Mouse (Mus musculus) cerebellum, adult 2 months (tissue): ENCODE results near the gene Cnnm4.

ENCODE experiments used
- CTCF ChIP-seq: fragments of 200-500 bp; IDR thresholded peaks from 2 replicates; pipeline ENCODE4 v1.5.1; 2011; ENCODE audit warnings: low read depth, mild to moderate bottlenecking, control low read depth, low read length, moderate library complexity, borderline replicate concordance; ENCODE audit not compliant: insufficient read depth
- POLR2A ChIP-seq: fragments of 200-500 bp; IDR thresholded peaks from 2 replicates; pipeline ENCODE4 v1.6.1; 2011; ENCODE audit warnings: low read length, control low read depth, borderline replicate concordance; ENCODE audit not compliant: insufficient read depth

DNA sequence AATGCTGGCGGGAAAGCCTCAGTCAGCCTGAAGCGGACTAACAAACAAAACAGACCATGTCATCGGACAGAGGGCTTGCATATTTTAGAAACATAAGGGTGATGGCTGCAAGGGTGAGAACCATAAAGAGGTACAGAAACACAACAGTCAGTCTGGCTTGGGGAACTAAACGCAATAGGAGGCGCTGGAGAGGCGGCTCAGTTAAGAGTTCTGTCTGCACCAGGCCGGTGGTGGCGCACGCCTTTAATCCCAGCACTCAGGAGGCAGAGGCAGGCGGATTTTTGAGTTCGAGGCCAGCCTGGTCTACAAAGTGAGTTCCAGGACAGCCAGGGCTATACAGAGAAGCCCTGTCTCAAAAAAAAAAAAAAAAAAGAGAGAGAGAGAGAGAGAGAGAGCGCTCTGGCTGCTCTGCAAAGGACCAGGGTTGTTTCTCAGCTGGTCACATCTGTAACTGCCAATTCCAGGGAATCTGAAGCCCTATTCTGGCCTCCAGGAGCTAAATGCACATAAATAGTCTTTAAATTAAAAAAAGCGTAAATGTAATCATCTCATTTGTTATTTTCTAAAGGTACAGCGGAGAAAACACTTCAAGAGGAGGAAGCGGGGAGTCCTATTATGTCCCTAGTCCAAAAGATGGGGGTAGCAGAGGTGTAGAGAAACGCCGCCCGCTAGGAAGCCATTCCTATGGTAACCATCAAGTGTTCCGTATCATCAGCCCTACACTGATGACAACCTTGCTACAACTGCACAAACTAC, 74.6 kb downstream of the Cnnm4 start:
- no peak for TF ChIP-seq POLR2A
- no peak for TF ChIP-seq CTCF
